Mouse (Mus musculus) kidney, embryonic 16.5 days (tissue): Measurements from ENCODE around the gene Klhdc7b. TPM values are rescaled to one million over a fixed set of nuclear protein-coding genes. Genes with fewer than 3 reads are reported as not detected.
"Not testable (repeated sequence)": the region's sequence is repeated elsewhere in the genome, so short reads cannot be mapped to it uniquely, and the experiment has no call there.

Experiments used
- ATAC-seq: fragments of 200-750 bp; cut with Nextera tagmentation; 2 replicates; pipeline ENCODE4 v1.8.0; 2017; ENCODE audit warnings: moderate TSS enrichment; ENCODE audit not compliant: low FRiP score, low TSS enrichment
- H3K27ac ChIP-seq: fragments of 300-500 bp; sonication (generic); 2 replicates; pipeline ENCODE4 v1.5.1; 2014; ENCODE audit warnings: low read length
- H3K27me3 ChIP-seq: fragments of 300-500 bp; sonication (generic); 2 replicates; pipeline ENCODE4 v1.6.1; 2014; ENCODE audit warnings: low read length, control low read depth, mixed read lengths; ENCODE audit not compliant: insufficient read depth
- H3K36me3 ChIP-seq: fragments of 300-500 bp; sonication (generic); 2 replicates; pipeline ENCODE4 v1.6.1; 2014; ENCODE audit warnings: low read length, control low read depth, mixed read lengths; ENCODE audit not compliant: insufficient read depth
- H3K4me1 ChIP-seq: fragments of 300-500 bp; sonication (generic); 2 replicates; pipeline ENCODE4 v1.6.1; 2014; ENCODE audit warnings: low read length, control low read depth, mixed read lengths; ENCODE audit not compliant: insufficient read depth
- H3K4me2 ChIP-seq: fragments of 300-500 bp; sonication (generic); replicated peaks from 2 replicates; pipeline ENCODE4 v1.6.1; 2014; ENCODE audit warnings: low read depth, low read length
- H3K4me3 ChIP-seq: fragments of 300-500 bp; sonication (generic); 2 replicates; pipeline ENCODE4 v1.5.1; 2014; ENCODE audit warnings: mild to moderate bottlenecking, low read length
- H3K9ac ChIP-seq: fragments of 300-500 bp; sonication (generic); replicated peaks from 2 replicates; pipeline ENCODE4 v1.6.1; 2014; ENCODE audit warnings: low read length
- H3K9me3 ChIP-seq: fragments of 300-500 bp; sonication (generic); 2 replicates; pipeline ENCODE4 v1.6.1; 2016; ENCODE audit warnings: low read length, control low read depth
- WGBS: fragments of 180-500 bp; shearing (Covaris S2); extraction: QIAGEN DNeasy Blood & Tissue Kit; methylation state at CpG from one replicate; pipeline ENCODE4 v1.1.7; 2014; 5-methylcytosine and 5-hydroxymethylcytosine counted together
- polyA plus RNA-seq: library from polyadenylated mRNA; unstranded; fragments of >200 nt; fragmentation: Nextera tagmentation; extraction: Ambion mirVana; gene quantifications from 2 replicates; pipeline ENCODE4 v1.2.1, GENCODE M21; 2015

Gene Klhdc7b
- polyA plus RNA-seq, 1 experiment from 2014 or later: 0.04 TPM

- not testable (repeated sequence) for ATAC-seq, H3K9ac ChIP-seq, H3K4me2 ChIP-seq, H3K4me3 ChIP-seq, H3K9me3 ChIP-seq, H3K27ac ChIP-seq, H3K27me3 ChIP-seq
- Histone ChIP-seq H3K36me3 (peaks cover 14% of the 10 kb centered on the region), H3K4me1 (peaks cover 13% of the 10 kb centered on the region)
- 84% methylated on average over 8 of the region's 9 CpGs for WGBS
Measured at GRCm38 (mm10) chr15:89430771-89431170, 46.1 kb downstream of the Klhdc7b start.

GRCm38 (mm10) chr15:89431271-89431670 is 46.6 kb downstream of the Klhdc7b start:
- ATAC-seq: no peak
- Histone ChIP-seq H3K27ac (no peak overlapping the region), H3K9ac (no peak overlapping the region), H3K27me3 (no peaks in the 10 kb centered on the region), H3K9me3 (no peaks in the 10 kb centered on the region), H3K36me3 (peaks cover 11% of the 10 kb centered on the region), H3K4me2 (no peak overlapping the region), H3K4me3 (no peak overlapping the region), H3K4me1 (peaks cover 9% of the 10 kb centered on the region)
- 91% methylated on average over 3 of the region's 3 CpGs for WGBS

- WGBS: 94% methylated on average over 6 of the region's 6 CpGs
- Histone ChIP-seq H3K4me1 (peaks cover 9% of the 10 kb centered on the region), H3K4me2 (no peak overlapping the region), H3K27me3 (no peaks in the 10 kb centered on the region), H3K36me3 (peaks cover 5% of the 10 kb centered on the region; the same call in 1 of the 2 replicates), H3K27ac (no peak overlapping the region), H3K9me3 (no peaks in the 10 kb centered on the region), H3K9ac (no peak overlapping the region), H3K4me3 (no peak overlapping the region)
- ATAC-seq: no peak
Measured at GRCm38 (mm10) chr15:89431806-89432205, 47.1 kb downstream of the Klhdc7b start.

- no peak for ATAC-seq
- no peak overlapping the region for H3K4me2 ChIP-seq
- no peak overlapping the region for H3K9ac ChIP-seq
- H3K27me3 ChIP-seq: no peaks in the 10 kb centered on the region
- H3K9me3 ChIP-seq: no peaks in the 10 kb centered on the region
- H3K4me1 ChIP-seq: peaks cover 9% of the 10 kb centered on the region
- WGBS: 87% methylated on average over 4 of the region's 4 CpGs
- H3K4me3 ChIP-seq: no peak overlapping the region
- H3K27ac ChIP-seq: no peak overlapping the region
- H3K36me3 ChIP-seq: no peaks in the 10 kb centered on the region
Measured at GRCm38 (mm10) chr15:89432946-89433345, 48.2 kb downstream of the Klhdc7b start.

DNA sequence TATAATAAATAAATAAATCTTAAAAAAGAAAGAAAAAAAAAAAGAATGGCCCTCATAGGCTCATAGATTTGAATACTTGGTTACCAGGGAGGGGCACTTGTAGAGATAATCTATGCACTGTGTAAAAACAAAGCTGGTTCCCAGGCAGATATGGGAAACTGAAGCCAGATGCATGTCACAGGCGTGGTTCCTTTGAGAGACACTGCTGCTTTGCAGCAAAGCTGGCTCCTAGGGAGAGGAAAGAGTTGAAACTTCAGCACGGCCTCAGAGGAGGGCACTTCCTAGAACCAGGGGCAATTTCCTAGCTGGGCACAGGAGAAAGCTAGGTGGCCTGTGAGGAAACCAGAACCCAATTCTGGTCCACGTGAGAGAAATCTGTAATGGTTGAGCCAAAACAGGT is 49.4 kb downstream of the Klhdc7b start:
- peaks cover 5% of the 10 kb centered on the region; the same call in 1 of the 2 replicates for H3K4me1 ChIP-seq
- 71% methylated on average over 3 of the region's 3 CpGs for WGBS
- no peak overlapping the region for H3K27ac ChIP-seq
- no peak overlapping the region for H3K4me3 ChIP-seq
- no peaks in the 10 kb centered on the region for H3K27me3 ChIP-seq
- H3K36me3 ChIP-seq: no peaks in the 10 kb centered on the region
- no peaks in the 10 kb centered on the region for H3K9me3 ChIP-seq
- no peak overlapping the region for H3K9ac ChIP-seq
- H3K4me2 ChIP-seq: no peak overlapping the region
- no peak for ATAC-seq

GRCm38 (mm10) chr15:89435878-89436277 is 51.2 kb downstream of the Klhdc7b start:
- no peak overlapping the region for H3K27ac ChIP-seq
- WGBS: 82% methylated on average over 5 of the region's 5 CpGs
- H3K4me2 ChIP-seq: no peak overlapping the region
- no peaks in the 10 kb centered on the region for H3K9me3 ChIP-seq
- ATAC-seq: no peak
- H3K4me1 ChIP-seq: no peaks in the 10 kb centered on the region
- H3K36me3 ChIP-seq: no peaks in the 10 kb centered on the region
- H3K27me3 ChIP-seq: no peaks in the 10 kb centered on the region
- H3K4me3 ChIP-seq: no peak overlapping the region
- H3K9ac ChIP-seq: no peak overlapping the region

Other genes with a start within 250 kb of the Klhdc7b start
- 15.5 and 16.2 TPM in 2 replicates for gene Mapk12, start 244.2 kb upstream of the Klhdc7b start, polyA plus RNA-seq
- 16.0 and 16.4 TPM in 2 replicates for gene Mapk11, start 235.3 kb upstream of the Klhdc7b start, polyA plus RNA-seq
- 184 and 188 TPM in 2 replicates for gene Plxnb2, start 204.1 kb upstream of the Klhdc7b start, polyA plus RNA-seq
- 20.4 and 21.9 TPM in 2 replicates for gene Dennd6b, start 188.4 kb upstream of the Klhdc7b start, polyA plus RNA-seq
- gene Ppp6r2, start 173.4 kb upstream of the Klhdc7b start, polyA plus RNA-seq: 24.0 and 26.7 TPM in 2 replicates
- 49.3 and 52.0 TPM in 2 replicates for gene Sbf1, start 69.6 kb upstream of the Klhdc7b start, polyA plus RNA-seq
- 0.98 and 1.5 TPM in 2 replicates for gene Adm2, start 62.2 kb upstream of the Klhdc7b start, polyA plus RNA-seq
- 17.0 and 28.6 TPM in 2 replicates for gene Miox, start 50.5 kb upstream of the Klhdc7b start, polyA plus RNA-seq
- gene Lmf2, start 29.3 kb upstream of the Klhdc7b start, polyA plus RNA-seq: 68.3 and 79.0 TPM in 2 replicates
- 165 and 175 TPM in 2 replicates for gene Ncaph2, start 29.2 kb upstream of the Klhdc7b start, polyA plus RNA-seq
- gene Sco2, start 11.1 kb upstream of the Klhdc7b start, polyA plus RNA-seq: 9.7 and 11.8 TPM in 2 replicates
- gene Tymp, start 7.9 kb upstream of the Klhdc7b start, polyA plus RNA-seq: 0.94 and 1.9 TPM in 2 replicates
- gene Odf3b, start 5.6 kb upstream of the Klhdc7b start, polyA plus RNA-seq: 1.1 and 1.6 TPM in 2 replicates
- not detected in 2 replicates for gene Syce3, start 25.6 kb downstream of the Klhdc7b start, polyA plus RNA-seq
- 7.4 and 8.1 TPM in 2 replicates for gene Cpt1b, start 40.9 kb downstream of the Klhdc7b start, polyA plus RNA-seq
- gene C730034F03Rik, start 44.7 kb downstream of the Klhdc7b start, polyA plus RNA-seq: 2.8 and 5.0 TPM in 2 replicates
- 0.33 TPM in 1 of 2 replicates, not detected in the other for gene Gm44502, start 44.8 kb downstream of the Klhdc7b start, polyA plus RNA-seq
- 57.6 and 64.3 TPM in 2 replicates for gene Chkb, start 45.0 kb downstream of the Klhdc7b start, polyA plus RNA-seq
- 0.92 and 1.1 TPM in 2 replicates for gene Mapk8ip2, start 69.0 kb downstream of the Klhdc7b start, polyA plus RNA-seq
- gene Arsa, start 92.5 kb downstream of the Klhdc7b start, polyA plus RNA-seq: 19.2 and 21.1 TPM in 2 replicates
- gene Shank3, start 114.7 kb downstream of the Klhdc7b start, polyA plus RNA-seq: 1.8 and 2.9 TPM in 2 replicates
- gene Acr, start 183.4 kb downstream of the Klhdc7b start, polyA plus RNA-seq: 0.15 TPM in 1 of 2 replicates, not detected in the other
- 56.1 and 59.5 TPM in 2 replicates for gene Rabl2, start 207.0 kb downstream of the Klhdc7b start, polyA plus RNA-seq